Mouse (Mus musculus) gastrocnemius, postnatal 14 days (tissue): ENCODE measurements around the gene Dlat. TPM values are rescaled to one million over a fixed set of nuclear protein-coding genes. Genes with fewer than 3 reads are reported as not detected.

Experiments used
- DNase-seq: peaks from one replicate; pipeline ENCODE4 v3.0.0; 2021; ENCODE audit warnings: mixed read lengths
- intact Hi-C: fragments of 180-260 bp; cut with DNase I; formaldehyde crosslinking; loops from one replicate; pipeline ENCODE4 v1.15.1; 2025; ENCODE audit warnings: low total_unique reads
- long read RNA-seq, 2 experiments: library from polyadenylated mRNA; stranded (forward); transcript quantifications; one replicate each; pipeline ENCODE4 v2.0.0; 2021
- total RNA-seq, 2 experiments: library from RNA; stranded (reverse); gene quantifications; 2 replicates each; pipeline ENCODE4 v1.2.3; 2021

Gene Dlat
- total RNA-seq, result 100 to 1,000 TPM; 235 to 280 TPM
- long read RNA-seq, experiment 1, full-length matches to known transcripts, result 662 of 698 reads
- long read RNA-seq, experiment 1, partial matches to known transcripts, result 20 of 698 reads
- long read RNA-seq, experiment 1, other reads (novel, unspliced or antisense), result 16 of 698 reads
- long read RNA-seq, experiment 2, full-length matches to known transcripts, result 726 of 763 reads
- long read RNA-seq, experiment 2, partial matches to known transcripts, result 9 of 763 reads
- long read RNA-seq, experiment 2, other reads (novel, unspliced or antisense), result 28 of 763 reads

- peak; percentile 90 for DNase-seq
- intact Hi-C loops, result loop anchor here (5.0 kb wide), 1 partner anchor 37 kb away; no protein-coding TSS in a partner anchor
These were observed at the start of gene Dlat for GRCm38 (mm10) chr9:50659392-50660217. Gene Dlat (minus strand): TSS chr9:50659780.

DNA sequence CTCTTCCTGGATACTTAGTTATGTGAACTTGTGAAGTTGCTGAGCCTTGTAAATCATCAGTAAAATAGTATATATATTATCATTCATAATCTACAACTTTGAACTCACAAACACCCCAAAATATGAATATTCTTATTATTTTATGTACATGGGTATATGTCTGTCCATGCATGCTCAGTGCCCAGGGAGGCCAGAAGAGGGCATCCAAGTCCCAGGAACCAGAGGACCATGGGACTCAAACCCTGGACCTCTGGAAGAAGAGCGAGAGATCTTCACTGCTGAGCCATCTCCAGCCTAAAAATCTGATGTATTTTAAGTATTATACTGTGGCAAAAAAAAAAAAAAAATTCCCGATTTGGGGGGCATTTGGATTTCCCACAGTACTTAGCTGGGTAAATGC is 49.5 kb upstream of the Dlat start:
- DNase-seq, result peak; percentile 25
- intact Hi-C loops, result no loop called here

- DNase-seq, result no peak
- intact Hi-C loops, result no loop called here
These were observed 45.3 kb upstream of the Dlat start for GRCm38 (mm10) chr9:50704907-50705306.

- DNase-seq, result peak; percentile 62
- intact Hi-C loops, result no loop called here
These were observed 41.5 kb upstream of the Dlat start for GRCm38 (mm10) chr9:50700921-50701691.

GRCm38 (mm10) chr9:50698418-50699409 is 39.1 kb upstream of the Dlat start:
- intact Hi-C loops, result no loop called here
- peak; percentile 50 for DNase-seq

- intact Hi-C loops, result no loop called here
- DNase-seq, result peak; percentile 81
These were observed 38.1 kb upstream of the Dlat start for GRCm38 (mm10) chr9:50697706-50698041.

DNA sequence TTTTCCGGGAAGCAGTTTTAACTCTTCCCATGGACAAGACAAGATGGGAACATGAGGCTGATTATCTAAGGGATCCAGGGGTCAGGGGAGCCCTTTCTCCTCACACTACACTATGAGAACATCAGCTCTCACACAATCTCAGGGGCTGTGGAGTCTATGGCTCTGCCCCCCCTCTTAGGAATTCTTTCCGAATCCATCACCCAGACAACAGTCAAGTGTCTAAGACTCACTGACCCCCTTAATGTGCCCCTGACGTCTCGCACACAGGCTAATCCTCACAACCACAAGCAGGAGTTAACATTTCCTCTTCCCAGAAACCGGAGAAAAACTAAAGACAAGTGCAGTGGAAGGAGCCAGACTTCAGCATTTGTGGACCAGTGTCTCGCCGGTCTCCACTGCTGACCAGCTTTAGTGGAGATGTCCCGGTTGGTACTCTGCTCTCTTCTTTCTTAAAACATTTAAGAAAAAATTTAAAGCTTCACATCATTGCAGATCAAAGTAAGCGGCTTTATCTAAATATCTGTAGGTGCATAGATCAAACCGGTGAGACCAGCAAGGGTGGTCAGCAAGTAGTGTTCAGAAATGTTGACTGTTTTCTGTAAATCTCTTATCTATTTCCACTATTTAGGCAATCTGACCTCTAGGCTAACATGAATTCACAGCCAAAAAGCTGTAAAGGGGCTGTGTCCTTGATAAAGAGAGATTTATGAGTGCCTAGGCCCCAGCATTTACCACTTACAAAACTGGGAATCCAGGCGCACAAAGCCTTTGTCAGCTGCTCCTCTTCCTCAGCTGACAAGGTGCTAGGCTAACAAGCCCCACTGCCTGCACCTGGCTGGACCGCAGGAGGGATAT is 37.5 kb upstream of the Dlat start:
- intact Hi-C loops, result no loop called here
- no peak for DNase-seq

- intact Hi-C loops, result no loop called here
- DNase-seq, result no peak
These were observed 35.6 kb upstream of the Dlat start for GRCm38 (mm10) chr9:50695153-50695552.

DNA sequence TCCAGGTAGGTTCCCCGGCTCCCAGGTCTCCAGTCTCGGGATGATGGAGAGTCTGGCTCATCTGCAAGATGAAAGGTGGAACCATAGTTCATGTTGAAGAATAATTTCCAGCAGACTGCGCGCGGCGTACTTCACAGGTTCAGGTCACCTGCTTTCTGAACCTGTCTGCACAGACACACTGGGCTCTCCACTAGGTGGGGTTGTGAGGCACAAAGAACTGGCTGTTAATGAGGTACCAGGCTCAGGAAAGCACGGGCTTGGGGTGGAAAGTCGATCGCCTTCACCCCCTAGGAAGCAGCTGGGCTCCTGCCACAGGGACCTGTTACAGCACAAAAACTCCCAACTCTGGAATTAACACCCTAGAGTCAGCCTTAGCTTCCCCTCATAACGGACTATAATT is 34.1 kb upstream of the Dlat start:
- intact Hi-C loops, result no loop called here
- DNase-seq, result peak; percentile 38

- intact Hi-C loops, result no loop called here
These were observed 33.3 kb upstream of the Dlat start for GRCm38 (mm10) chr9:50692626-50693580.

DNA sequence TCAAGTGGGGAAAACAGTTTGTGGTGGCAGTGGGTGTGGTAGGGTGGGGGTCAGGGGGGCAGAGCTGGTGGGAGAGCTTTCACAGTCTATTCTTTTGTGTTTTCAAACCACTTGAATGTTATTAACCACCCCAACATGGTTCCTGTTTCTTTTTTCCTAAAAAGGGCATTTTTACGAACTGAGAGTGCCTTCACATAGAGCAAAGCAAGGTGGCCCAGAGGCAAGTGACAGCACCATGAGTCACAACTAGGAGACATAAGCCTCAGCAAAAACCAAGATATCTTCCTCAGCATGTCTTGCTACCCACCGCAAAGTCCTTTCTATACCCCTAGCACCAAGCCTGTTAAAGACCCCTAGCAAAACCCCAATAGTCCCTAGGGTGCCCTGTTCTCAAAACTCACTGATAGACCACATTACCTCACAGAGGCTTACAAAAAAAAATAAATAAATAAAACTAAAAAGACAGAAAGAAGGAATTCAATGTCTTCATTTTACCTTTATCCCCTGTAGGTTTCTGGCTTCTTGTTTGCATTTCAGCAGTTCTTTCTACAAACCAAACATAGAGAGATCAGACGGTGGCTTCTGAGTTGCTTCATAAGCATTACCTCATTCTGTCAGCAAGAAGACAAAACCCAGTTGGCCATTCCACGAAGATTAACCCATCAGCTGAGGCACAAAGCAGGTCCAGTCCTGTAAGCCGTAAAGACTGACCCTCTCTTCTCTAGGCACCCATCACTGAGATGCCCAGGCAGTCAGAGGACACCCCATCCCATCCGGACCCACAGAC is 27.5 kb upstream of the Dlat start:
- intact Hi-C loops, result no loop called here
- no peak for DNase-seq

More at GRCm38 (mm10) chr9:50692626-50693580, 33.3 kb upstream of the Dlat start:
- DNase-seq, result no peak

DNA sequence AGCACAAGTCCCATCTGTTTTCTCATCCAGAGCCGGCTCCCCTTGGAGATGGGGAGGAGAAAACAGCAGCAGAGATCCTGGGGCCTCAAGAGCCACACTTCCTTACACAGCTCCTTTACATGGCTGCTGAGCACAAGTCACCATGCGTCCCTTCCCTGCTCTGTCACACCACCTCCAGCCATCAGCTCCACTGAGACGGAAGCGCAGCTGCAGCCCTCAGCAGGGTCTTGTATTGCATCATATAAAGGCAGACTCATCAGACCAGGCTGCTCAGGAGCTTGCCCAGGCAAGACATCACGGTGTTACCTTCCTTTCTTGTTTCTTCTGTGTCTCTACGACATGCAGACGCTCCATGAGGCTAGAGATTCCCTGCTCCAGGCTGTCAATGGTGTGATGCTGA is 22.1 kb upstream of the Dlat start:
- intact Hi-C loops, result no loop called here
- DNase-seq, result no peak

GRCm38 (mm10) chr9:50679406-50679805 is 19.8 kb upstream of the Dlat start:
- DNase-seq, result no peak
- intact Hi-C loops, result no loop called here

DNA sequence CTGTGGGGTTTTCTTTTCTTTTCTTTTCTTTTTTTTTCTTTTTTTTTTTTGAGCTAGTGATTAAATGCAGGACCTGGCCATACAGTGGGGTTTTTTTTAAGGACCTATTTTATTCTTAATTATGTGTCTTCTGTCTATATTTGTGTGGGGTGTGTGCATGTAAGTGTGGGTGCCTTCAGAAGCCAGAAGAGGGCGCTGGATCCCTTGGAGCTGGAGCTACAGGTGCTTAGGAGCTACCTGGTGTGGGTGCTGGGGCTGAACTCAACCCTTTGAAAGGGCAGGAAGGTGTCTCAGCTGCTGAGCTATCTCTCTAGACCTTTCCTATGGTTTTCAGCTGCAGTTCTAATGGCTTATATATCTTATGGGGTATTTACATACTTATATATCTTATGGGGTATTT is 15.2 kb upstream of the Dlat start:
- intact Hi-C loops, result no loop called here
- no peak for DNase-seq

DNA sequence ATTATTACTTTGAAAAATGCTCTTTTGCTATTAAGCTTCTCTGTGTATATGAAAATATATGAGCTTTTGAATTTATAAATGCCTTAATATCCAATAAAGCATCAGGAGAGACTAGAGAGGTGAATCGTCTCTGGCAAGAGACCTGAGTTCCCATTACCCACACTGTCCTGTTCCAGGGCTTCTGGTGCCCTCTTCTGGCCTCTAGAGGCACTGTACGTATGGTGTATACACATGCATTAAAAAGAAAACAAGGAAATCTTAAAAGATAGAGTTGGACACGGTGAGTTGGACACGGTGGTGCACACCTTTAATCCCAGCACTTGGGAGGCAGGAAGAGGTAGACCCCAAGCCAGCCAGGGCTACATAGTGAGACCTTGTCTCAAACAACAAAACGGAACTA is 11.1 kb upstream of the Dlat start:
- peak; percentile 41 for DNase-seq
- intact Hi-C loops, result no loop called here
